Mouse (Mus musculus): ENCODE data around the gene Slco4a1. TPM values are rescaled to one million over a fixed set of nuclear protein-coding genes. Genes with fewer than 3 reads are reported as not detected.

The Slco4a1 gene
- total RNA-seq, 1 experiment = 14.7 TPM

GRCm38 (mm10) chr2:180474864-180475263, 18.8 kb downstream of the Slco4a1 start:
- no peak for DNase-seq (ENCODE audit: low read depth, low spot score)
- Histone ChIP-seq H3K4me3 (ENCODE audit: insufficient read depth in 1 of 2, low read depth in 1 of 2, low read length in 2 of 2, poor library complexity in 1 of 2, severe bottlenecking in 1 of 2) (no peak overlapping the region), H3K9ac (ENCODE audit: insufficient read depth, low read depth, low read length, poor library complexity, severe bottlenecking) (no peak overlapping the region), H3K36me3 (ENCODE audit: control insufficient read depth, insufficient read depth, low read length, poor library complexity, severe bottlenecking) (peaks cover 7% of the 10 kb centered on the region; the same call in 1 of the 2 replicates), H3K9me3 (ENCODE audit: control insufficient read depth, insufficient read depth, low read depth, low read length) (no peaks in the 10 kb centered on the region), H3K27ac (ENCODE audit: insufficient read depth, low read depth, low read length, poor library complexity, severe bottlenecking) (no peak overlapping the region), H3K4me1 (ENCODE audit: control insufficient read depth in 2 of 2, insufficient read depth in 2 of 2, low read length in 2 of 2, poor library complexity in 1 of 2) (peaks cover 0 to 7% of the 10 kb centered on the region in 2 experiments; a peak in 2 of 4 replicates)
- TF ChIP-seq ZC3H11A (IDR thresholded peaks at IDR 0.05; ENCODE audit: borderline replicate concordance, low read depth, low read length) (no peak), CHD2 (IDR thresholded peaks at IDR 0.05; ENCODE audit: low read depth, low read length) (no peak), MAFK (IDR thresholded peaks at IDR 0.05; ENCODE audit: insufficient read depth, low read depth, low read length) (no peak)
- in situ Hi-C loops (cut with MboI; ENCODE audit: low sequenced_read_pairs in 2 of 2, unreplicated experiment in 2 of 2) = loop anchor here in 1 of 2 experiments (5.0 kb wide), 1 partner anchor 77 kb away; no protein-coding TSS in a partner anchor

- Histone ChIP-seq H3K4me1 (ENCODE audit: control insufficient read depth in 2 of 2, insufficient read depth in 2 of 2, low read length in 2 of 2, poor library complexity in 1 of 2) (peaks cover 0 to 6% of the 10 kb centered on the region in 2 experiments; a peak in 1 of 4 replicates), H3K9ac (ENCODE audit: insufficient read depth, low read depth, low read length, poor library complexity, severe bottlenecking) (no peak overlapping the region), H3K27ac (ENCODE audit: insufficient read depth, low read depth, low read length, poor library complexity, severe bottlenecking) (no peak overlapping the region), H3K9me3 (ENCODE audit: control insufficient read depth, insufficient read depth, low read depth, low read length) (no peaks in the 10 kb centered on the region), H3K4me3 (ENCODE audit: insufficient read depth in 1 of 2, low read depth in 1 of 2, low read length in 2 of 2, poor library complexity in 1 of 2, severe bottlenecking in 1 of 2) (no peak overlapping the region), H3K36me3 (ENCODE audit: control insufficient read depth, insufficient read depth, low read length, poor library complexity, severe bottlenecking) (no peaks in the 10 kb centered on the region)
- TF ChIP-seq CHD2 (IDR thresholded peaks at IDR 0.05; ENCODE audit: low read depth, low read length) (no peak), ZNF384 (IDR thresholded peaks at IDR 0.05; ENCODE audit: low read depth, low read length) (no peak), HCFC1 (IDR thresholded peaks at IDR 0.05; ENCODE audit: borderline replicate concordance, insufficient read depth, low read length) (no peak), MAFK (IDR thresholded peaks at IDR 0.05; ENCODE audit: insufficient read depth, low read depth, low read length) (no peak), ZC3H11A (IDR thresholded peaks at IDR 0.05; ENCODE audit: borderline replicate concordance, low read depth, low read length) (no peak)
- no peak for DNase-seq (ENCODE audit: low read depth, low spot score)
- in situ Hi-C loops (cut with MboI; ENCODE audit: low sequenced_read_pairs in 2 of 2, unreplicated experiment in 2 of 2) = no loop called here
Measured at GRCm38 (mm10) chr2:180482274-180482673, 26.2 kb downstream of the Slco4a1 start.

GRCm38 (mm10) chr2:180484882-180485281, 28.8 kb downstream of the Slco4a1 start:
- in situ Hi-C loops (cut with MboI; ENCODE audit: low sequenced_read_pairs in 2 of 2, unreplicated experiment in 2 of 2) = no loop called here
- DNase-seq (ENCODE audit: low read depth, low spot score) = no peak
- TF ChIP-seq MAFK (IDR thresholded peaks at IDR 0.05; ENCODE audit: insufficient read depth, low read depth, low read length) (no peak), ZC3H11A (IDR thresholded peaks at IDR 0.05; ENCODE audit: borderline replicate concordance, low read depth, low read length) (no peak), HCFC1 (IDR thresholded peaks at IDR 0.05; ENCODE audit: borderline replicate concordance, insufficient read depth, low read length) (no peak), CHD2 (IDR thresholded peaks at IDR 0.05; ENCODE audit: low read depth, low read length) (no peak), ZNF384 (IDR thresholded peaks at IDR 0.05; ENCODE audit: low read depth, low read length) (no peak)
- Histone ChIP-seq H3K9me3 (ENCODE audit: control insufficient read depth, insufficient read depth, low read depth, low read length) (no peaks in the 10 kb centered on the region), H3K4me1 (ENCODE audit: control insufficient read depth in 2 of 2, insufficient read depth in 2 of 2, low read length in 2 of 2, poor library complexity in 1 of 2) (peaks cover 0 to 14% of the 10 kb centered on the region in 2 experiments; a peak in 1 of 4 replicates), H3K27ac (ENCODE audit: insufficient read depth, low read depth, low read length, poor library complexity, severe bottlenecking) (no peak overlapping the region), H3K9ac (ENCODE audit: insufficient read depth, low read depth, low read length, poor library complexity, severe bottlenecking) (no peak overlapping the region), H3K4me3 (ENCODE audit: insufficient read depth in 1 of 2, low read depth in 1 of 2, low read length in 2 of 2, poor library complexity in 1 of 2, severe bottlenecking in 1 of 2) (no peak overlapping the region), H3K36me3 (ENCODE audit: control insufficient read depth, insufficient read depth, low read length, poor library complexity, severe bottlenecking) (no peaks in the 10 kb centered on the region)

GRCm38 (mm10) chr2:180485306-180485705, 29.3 kb downstream of the Slco4a1 start:
- Histone ChIP-seq H3K9me3 (ENCODE audit: control insufficient read depth, insufficient read depth, low read depth, low read length) (no peaks in the 10 kb centered on the region), H3K36me3 (ENCODE audit: control insufficient read depth, insufficient read depth, low read length, poor library complexity, severe bottlenecking) (no peaks in the 10 kb centered on the region), H3K4me1 (ENCODE audit: control insufficient read depth in 2 of 2, insufficient read depth in 2 of 2, low read length in 2 of 2, poor library complexity in 1 of 2) (peaks cover 0 to 14% of the 10 kb centered on the region in 2 experiments; a peak in 1 of 4 replicates), H3K4me3 (ENCODE audit: insufficient read depth in 1 of 2, low read depth in 1 of 2, low read length in 2 of 2, poor library complexity in 1 of 2, severe bottlenecking in 1 of 2) (no peak overlapping the region), H3K27ac (ENCODE audit: insufficient read depth, low read depth, low read length, poor library complexity, severe bottlenecking) (no peak overlapping the region), H3K9ac (ENCODE audit: insufficient read depth, low read depth, low read length, poor library complexity, severe bottlenecking) (no peak overlapping the region)
- no peak for TF ChIP-seq CHD2 (IDR thresholded peaks at IDR 0.05; ENCODE audit: low read depth, low read length)
- TF ChIP-seq HCFC1 (IDR thresholded peaks at IDR 0.05; ENCODE audit: borderline replicate concordance, insufficient read depth, low read length) = no peak
- TF ChIP-seq ZC3H11A (IDR thresholded peaks at IDR 0.05; ENCODE audit: borderline replicate concordance, low read depth, low read length) = no peak
- TF ChIP-seq MAFK (IDR thresholded peaks at IDR 0.05; ENCODE audit: insufficient read depth, low read depth, low read length) = no peak
- no peak for TF ChIP-seq ZNF384 (IDR thresholded peaks at IDR 0.05; ENCODE audit: low read depth, low read length)
- in situ Hi-C loops (cut with MboI; ENCODE audit: low sequenced_read_pairs in 2 of 2, unreplicated experiment in 2 of 2) = no loop called here
- no peak for DNase-seq (ENCODE audit: low read depth, low spot score)

Measured in ES-E14 (cell line).